Mouse (Mus musculus) thymus, adult 2 months (tissue): ENCODE results near the gene Ccr7. TPM values are rescaled to one million over a fixed set of nuclear protein-coding genes. Genes with fewer than 3 reads are reported as not detected.
A peak's percentile ranks its signal among the peaks of the same experiment; 100 is the strongest.

Source experiments
- DNase-seq: peaks from one replicate; pipeline ENCODE4 v3.0.0; 2021
- H3K27ac ChIP-seq: fragments of 200-500 bp; 2 replicates; pipeline ENCODE4 v1.5.1; 2012; ENCODE audit warnings: low read length, control low read depth; ENCODE audit not compliant: control insufficient read depth, insufficient read depth
- H3K27me3 ChIP-seq: fragments of 200-500 bp; 2 replicates; pipeline ENCODE4 v1.6.1; 2012; ENCODE audit warnings: mild to moderate bottlenecking, low read length, moderate library complexity, mixed read lengths; ENCODE audit not compliant: control insufficient read depth, insufficient read depth
- H3K36me3 ChIP-seq: fragments of 200-500 bp; 2 replicates; pipeline ENCODE4 v1.6.1; 2012; ENCODE audit warnings: mild to moderate bottlenecking, low read length, moderate library complexity; ENCODE audit not compliant: control insufficient read depth, insufficient read depth
- H3K4me1 ChIP-seq: fragments of 200-500 bp; replicated peaks from 2 replicates; pipeline ENCODE4 v1.6.1; 2012; ENCODE audit warnings: low read length; ENCODE audit not compliant: control insufficient read depth, insufficient read depth
- H3K4me3 ChIP-seq: fragments of 200-500 bp; 2 replicates; pipeline ENCODE4 v1.5.1; 2012; ENCODE audit warnings: mild to moderate bottlenecking, low read length, control low read depth, moderate library complexity; ENCODE audit not compliant: control insufficient read depth, insufficient read depth
- CTCF ChIP-seq: fragments of 200-500 bp; IDR thresholded peaks from 2 replicates; pipeline ENCODE4 v1.5.1; 2012; ENCODE audit warnings: mild to moderate bottlenecking, control low read depth, low read length, moderate library complexity, borderline replicate concordance; ENCODE audit not compliant: control insufficient read depth, poor library complexity, insufficient read depth; ENCODE audit errors: extremely low read depth
- POLR2A ChIP-seq: fragments of 200-500 bp; IDR thresholded peaks from 2 replicates; pipeline ENCODE4 v1.6.1; 2012; ENCODE audit warnings: mild to moderate bottlenecking, low read length, control low read depth, moderate library complexity; ENCODE audit not compliant: control insufficient read depth, poor library complexity, insufficient read depth; ENCODE audit errors: extremely low read depth
- WGBS: fragments of 180-500 bp; shearing (Covaris S2); methylation state at CpG from one replicate; pipeline ENCODE4 v1.1.7; 2018; 5-methylcytosine and 5-hydroxymethylcytosine counted together
- polyA plus RNA-seq: library from polyadenylated mRNA; depleted of rRNA; stranded (reverse); fragments of >200 nt; gene quantifications from 2 replicates; pipeline ENCODE4 v1.2.3, GENCODE M21; 2012

Gene Ccr7
- polyA plus RNA-seq, 1 experiment: 240 TPM

GRCm38 (mm10) chr11:99149898-99150757 is 4.7 kb downstream of the Ccr7 start:
- no peaks in the 10 kb centered on the region for H3K36me3 ChIP-seq
- peaks cover 60% of the 10 kb centered on the region for H3K4me1 ChIP-seq
- peak overlapping the region; percentile 45; the same call in 1 of the 2 replicates for H3K27ac ChIP-seq
- H3K27me3 ChIP-seq: no peaks in the 10 kb centered on the region
- H3K4me3 ChIP-seq: no peak overlapping the region
- peak; percentile 89 for DNase-seq
- WGBS: 35% methylated on average over 19 of the region's 19 CpGs
- TF ChIP-seq POLR2A (no peak), CTCF (peak; percentile 71; the same call in 1 of the 2 replicates)

- 50% methylated on average over 16 of the region's 16 CpGs for WGBS
- H3K27ac ChIP-seq: peak overlapping the region; percentile 63; the same call in 1 of the 2 replicates
- H3K27me3 ChIP-seq: no peaks in the 10 kb centered on the region
- peaks cover 64% of the 10 kb centered on the region for H3K4me1 ChIP-seq
- 0 out of 2 replicates have a peak, but pooled peaks cover 4% of the 10 kb centered on the region for H3K36me3 ChIP-seq
- 0 out of 2 replicates have a peak overlapping the region, but pooled peaks have one; percentile 6 for H3K4me3 ChIP-seq
- no peak for TF ChIP-seq CTCF
- TF ChIP-seq POLR2A: no peak
- no peak for DNase-seq
These were observed 5.8 kb downstream of the Ccr7 start for GRCm38 (mm10) chr11:99148896-99149703.

- 33% methylated on average over 8 of the region's 8 CpGs for WGBS
- no peak for DNase-seq
- peaks cover 67% of the 10 kb centered on the region for H3K4me1 ChIP-seq
- TF ChIP-seq CTCF (no peak), POLR2A (no peak)
- peak overlapping the region; percentile 63 for H3K27ac ChIP-seq
- no peaks in the 10 kb centered on the region for H3K27me3 ChIP-seq
- H3K4me3 ChIP-seq: peak overlapping the region; percentile 13
- 0 out of 2 replicates have a peak, but pooled peaks cover 4% of the 10 kb centered on the region for H3K36me3 ChIP-seq
These were observed 6.5 kb downstream of the Ccr7 start for GRCm38 (mm10) chr11:99148400-99148799.

GRCm38 (mm10) chr11:99147920-99148289 is 7.0 kb downstream of the Ccr7 start:
- peak overlapping the region; percentile 19 for H3K4me3 ChIP-seq
- no peaks in the 10 kb centered on the region for H3K27me3 ChIP-seq
- 0 out of 2 replicates have a peak, but pooled peaks cover 4% of the 10 kb centered on the region for H3K36me3 ChIP-seq
- 2% methylated on average over 4 of the region's 4 CpGs for WGBS
- peak; percentile 80 for DNase-seq
- 0 out of 2 replicates have a peak, but pooled peaks have one; percentile 22 for TF ChIP-seq CTCF
- no peak for TF ChIP-seq POLR2A
- peak overlapping the region; percentile 80 for H3K27ac ChIP-seq
- H3K4me1 ChIP-seq: peaks cover 72% of the 10 kb centered on the region

GRCm38 (mm10) chr11:99147041-99147919 is 7.6 kb downstream of the Ccr7 start:
- peak overlapping the region; percentile 80 for H3K27ac ChIP-seq
- DNase-seq: peak; percentile 44
- TF ChIP-seq CTCF: no peak
- no peak for TF ChIP-seq POLR2A
- H3K4me1 ChIP-seq: peaks cover 77% of the 10 kb centered on the region
- H3K4me3 ChIP-seq: peak overlapping the region; percentile 19; the same call in 1 of the 2 replicates
- no peaks in the 10 kb centered on the region for H3K27me3 ChIP-seq
- H3K36me3 ChIP-seq: 0 out of 2 replicates have a peak, but pooled peaks cover 4% of the 10 kb centered on the region
- 7% methylated on average over 17 of the region's 17 CpGs for WGBS
